1 mouse cellular context compared by ENCODE assay signal in genomic region chr11:107449169-107449910, GRCm38 (mm10).
TF ChIP-seq lines count a peak whose summit lies in the region.

No protein-coding gene starts in this region.

TF ChIP-seq in MEL, 35 proteins besides CTCF, POLR2A, EP300 and RAD21 (continued from another document):
- TF ChIP-seq TBP (IDR thresholded peaks at IDR 0.05; ENCODE audit: low read depth, low read length), result peak; percentile 53
- TF ChIP-seq MYC (IDR thresholded peaks at IDR 0.05; ENCODE audit: low read depth, low read length), result 0 out of 2 replicates have a peak, but pooled peaks have one; percentile 20
- TF ChIP-seq ZKSCAN1 (IDR thresholded peaks at IDR 0.05; ENCODE audit: low read depth, low read length), result no peak
